Mouse (Mus musculus) liver, postnatal 0 days (tissue): ENCODE measurements around the gene B4galt1. TPM values are rescaled to one million over a fixed set of nuclear protein-coding genes. Genes with fewer than 3 reads are reported as not detected.

ENCODE experiments used
- ATAC-seq: fragments of 200-750 bp; cut with Nextera tagmentation; 2 replicates; pipeline ENCODE4 v1.8.0; 2017; ENCODE audit warnings: mild to moderate bottlenecking, moderate library complexity
- DNase-seq: peaks from one replicate; pipeline ENCODE4 v3.0.0-alpha.2; 2016
- H3K27ac ChIP-seq: fragments of 300-500 bp; sonication (generic); 2 replicates; pipeline ENCODE4 v1.5.1; 2014; ENCODE audit warnings: antibody characterized with exemption, moderate library complexity, mild to moderate bottlenecking, low read depth
- H3K27me3 ChIP-seq: fragments of 300-500 bp; sonication (generic); 2 replicates; pipeline ENCODE4 v1.6.1; 2014; ENCODE audit warnings: low read length, control low read depth, mixed read lengths; ENCODE audit not compliant: insufficient read depth
- H3K36me3 ChIP-seq: fragments of 300-500 bp; sonication (generic); replicated peaks from 2 replicates; pipeline ENCODE4 v1.6.1; 2014; ENCODE audit warnings: mild to moderate bottlenecking, control low read depth, low read length, moderate library complexity, mixed read lengths; ENCODE audit not compliant: insufficient read depth
- H3K4me1 ChIP-seq: fragments of 300-500 bp; sonication (generic); 2 replicates; pipeline ENCODE4 v1.6.1; 2014; ENCODE audit warnings: antibody characterized with exemption, mild to moderate bottlenecking, control low read depth; ENCODE audit not compliant: insufficient read depth
- H3K4me2 ChIP-seq: fragments of 300-500 bp; sonication (generic); 2 replicates; pipeline ENCODE4 v1.6.1; 2014; ENCODE audit warnings: low read depth, mild to moderate bottlenecking, low read length, moderate library complexity, mixed read lengths
- H3K4me3 ChIP-seq: fragments of 300-500 bp; sonication (generic); 2 replicates; pipeline ENCODE4 v1.5.1; 2014; ENCODE audit warnings: low read depth, low read length
- H3K9ac ChIP-seq: fragments of 300-500 bp; sonication (generic); replicated peaks from 2 replicates; pipeline ENCODE4 v1.6.1; 2014; ENCODE audit warnings: mild to moderate bottlenecking, moderate library complexity
- H3K9me3 ChIP-seq: fragments of 300-500 bp; sonication (generic); 2 replicates; pipeline ENCODE4 v1.6.1; 2016; ENCODE audit warnings: mild to moderate bottlenecking, control low read depth, low read length, mixed read lengths
- CTCF ChIP-seq: sonication (generic); IDR thresholded peaks from 2 replicates; pipeline ENCODE4 v1.5.1; 2016; ENCODE audit warnings: antibody characterized with exemption, low read depth
- EP300 ChIP-seq: IDR thresholded peaks from 2 replicates; pipeline ENCODE4 v1.6.1; 2016; ENCODE audit warnings: antibody characterized with exemption, low read depth, mild to moderate bottlenecking
- WGBS: fragments of 180-500 bp; shearing (Covaris S2); extraction: QIAGEN DNeasy Blood & Tissue Kit; methylation state at CpG from one replicate; pipeline ENCODE4 v1.1.7; 2014; ENCODE audit not compliant: insufficient replicate concordance; 5-methylcytosine and 5-hydroxymethylcytosine counted together
- polyA plus RNA-seq: library from polyadenylated mRNA; unstranded; fragments of >200 nt; fragmentation: Nextera tagmentation; extraction: Ambion mirVana; gene quantifications from 2 replicates; pipeline ENCODE4 v1.2.1, GENCODE M21; 2015

B4galt1 gene
- polyA plus RNA-seq: 26.4 and 30.2 TPM in 2 replicates

GRCm38 (mm10) chr4:40853565-40854386 is at the start of gene B4galt1:
Gene B4galt1, minus strand, starts transcription at chr4:40854005.
- Histone ChIP-seq H3K4me1 (peaks cover 27% of the 10 kb centered on the region), H3K36me3 (peaks cover 2% of the 10 kb centered on the region; the same call in 1 of the 2 replicates), H3K27ac (peak within 1 kb of the TSS; percentile 98), H3K9me3 (no peaks in the 10 kb centered on the region), H3K27me3 (no peaks in the 10 kb centered on the region), H3K4me2 (peak within 1 kb of the TSS; percentile 78), H3K9ac (peak within 1 kb of the TSS; percentile 97), H3K4me3 (peak within 1 kb of the TSS; percentile 88)
- WGBS: under 1% methylated on average over 77 of the region's 83 CpGs
- TF ChIP-seq EP300: peak; percentile 41; the same call in 1 of the 2 replicates
- TF ChIP-seq CTCF: no peak
- DNase-seq (peak; percentile 100), ATAC-seq (peak; percentile 80)

DNA sequence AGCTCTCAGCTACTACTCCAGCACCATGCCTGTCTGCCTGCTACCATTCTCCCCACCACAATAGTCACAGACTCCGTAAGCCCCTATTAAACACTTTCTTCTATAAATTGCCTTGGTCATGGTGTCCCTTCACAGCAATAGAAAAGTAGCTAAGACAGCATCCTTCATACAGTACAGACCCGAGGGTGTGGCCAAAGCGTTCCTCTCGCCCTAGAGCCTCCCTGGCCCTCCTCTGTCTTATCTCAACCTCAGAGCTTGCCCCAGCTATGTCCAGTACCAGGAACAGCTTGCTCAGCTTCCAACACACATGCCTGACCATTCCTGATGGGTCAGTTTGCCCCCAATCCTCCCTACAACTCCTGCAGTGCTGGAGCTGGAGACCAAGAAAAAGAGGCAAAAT is 46.8 kb upstream of the B4galt1 start:
- no peak for DNase-seq
- 76% methylated on average over 4 of the region's 4 CpGs for WGBS
- no peaks in the 10 kb centered on the region for H3K27me3 ChIP-seq
- TF ChIP-seq EP300: no peak
- no peak for TF ChIP-seq CTCF
- H3K4me1 ChIP-seq: no peaks in the 10 kb centered on the region
- ATAC-seq: peak; percentile 58
- 0 out of 2 replicates have a peak, but pooled peaks cover under 1% of the 10 kb centered on the region for H3K9me3 ChIP-seq
- no peak overlapping the region for H3K9ac ChIP-seq
- no peak overlapping the region for H3K4me3 ChIP-seq
- H3K27ac ChIP-seq: no peak overlapping the region
- H3K4me2 ChIP-seq: no peak overlapping the region
- no peaks in the 10 kb centered on the region for H3K36me3 ChIP-seq

DNA sequence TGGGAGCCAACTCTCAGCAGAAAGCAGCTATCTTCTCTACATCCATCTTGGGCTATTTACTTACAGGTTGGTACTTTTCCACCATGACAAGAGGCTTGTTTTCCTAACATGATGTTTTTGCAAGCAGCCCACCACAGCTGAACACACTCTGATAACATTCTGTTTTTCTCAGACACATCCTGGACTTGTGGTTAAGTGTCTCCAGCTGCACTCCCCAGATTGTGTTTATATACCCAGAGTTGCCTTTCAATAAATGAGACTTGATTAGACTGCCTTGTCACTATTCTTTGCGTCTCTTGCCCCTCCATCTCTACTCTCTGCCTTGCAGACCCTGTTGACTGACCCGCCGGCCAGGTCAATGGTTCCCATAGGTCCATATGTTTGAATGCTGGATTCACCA is 46.3 kb upstream of the B4galt1 start:
- Histone ChIP-seq H3K9me3 (0 out of 2 replicates have a peak, but pooled peaks cover 3% of the 10 kb centered on the region), H3K27ac (no peak overlapping the region), H3K27me3 (no peaks in the 10 kb centered on the region), H3K4me1 (no peaks in the 10 kb centered on the region), H3K4me2 (no peak overlapping the region), H3K36me3 (no peaks in the 10 kb centered on the region), H3K9ac (no peak overlapping the region), H3K4me3 (no peak overlapping the region)
- 85% methylated on average over 3 of the region's 3 CpGs for WGBS
- TF ChIP-seq CTCF (no peak), EP300 (peak; percentile 75)
- ATAC-seq (peak; percentile 63), DNase-seq (no peak)

DNA sequence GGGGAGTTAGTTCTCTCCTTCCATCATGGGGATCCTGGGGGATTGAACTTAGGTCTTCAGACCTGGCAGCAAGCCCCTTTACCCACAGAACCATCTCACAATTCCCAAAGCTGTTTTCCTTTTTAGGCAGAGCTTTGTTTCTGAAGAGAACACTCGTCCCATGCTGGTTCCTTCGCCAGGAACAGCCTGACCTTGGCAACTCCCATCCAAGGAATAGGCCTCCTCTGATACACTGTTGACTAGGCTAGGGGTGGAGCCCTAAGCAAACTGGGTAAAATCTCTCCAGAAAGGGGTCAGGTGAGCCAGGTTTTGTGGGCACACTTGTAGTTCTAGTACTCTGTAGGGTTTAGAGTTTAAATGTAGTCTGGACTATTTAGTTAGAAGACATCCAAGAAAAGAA is 45.5 kb upstream of the B4galt1 start:
- no peak overlapping the region for H3K27ac ChIP-seq
- no peaks in the 10 kb centered on the region for H3K4me1 ChIP-seq
- 0 out of 2 replicates have a peak, but pooled peaks cover 3% of the 10 kb centered on the region for H3K9me3 ChIP-seq
- H3K36me3 ChIP-seq: no peaks in the 10 kb centered on the region
- DNase-seq (no peak), ATAC-seq (no peak)
- no peaks in the 10 kb centered on the region for H3K27me3 ChIP-seq
- H3K9ac ChIP-seq: no peak overlapping the region
- H3K4me3 ChIP-seq: no peak overlapping the region
- TF ChIP-seq EP300: no peak
- TF ChIP-seq CTCF: no peak
- 72% methylated on average over 2 of the region's 2 CpGs for WGBS
- no peak overlapping the region for H3K4me2 ChIP-seq

DNA sequence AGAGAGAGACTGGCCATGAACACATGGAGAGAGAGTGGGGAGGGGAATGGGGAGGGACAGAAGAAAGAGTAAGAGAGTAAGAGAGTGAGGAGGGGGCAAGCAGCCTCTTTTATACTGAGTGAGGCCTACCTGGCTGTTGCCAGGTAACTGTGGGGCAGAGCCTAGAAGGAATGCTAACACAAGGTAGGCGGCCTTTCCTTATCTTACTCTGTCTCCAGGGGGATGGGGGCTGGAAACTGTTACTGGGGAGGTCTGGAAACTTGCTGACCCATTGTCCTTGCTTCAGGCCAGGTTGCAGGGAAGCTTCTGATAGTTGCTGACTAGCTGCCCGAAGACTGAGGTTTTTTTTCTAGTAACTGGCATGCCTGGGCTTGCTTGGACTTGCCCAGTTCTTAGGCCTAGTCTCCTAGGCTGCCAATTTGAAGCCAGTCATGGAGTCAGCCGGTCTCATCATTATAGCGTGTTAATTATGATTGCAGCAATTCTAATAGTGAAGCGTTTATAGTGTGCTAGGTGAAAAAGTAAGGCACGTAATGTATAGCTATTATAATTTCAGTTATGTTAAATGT is 44.8 kb upstream of the B4galt1 start:
- 0 out of 2 replicates have a peak, but pooled peaks cover 3% of the 10 kb centered on the region for H3K9me3 ChIP-seq
- ATAC-seq: no peak

DNA sequence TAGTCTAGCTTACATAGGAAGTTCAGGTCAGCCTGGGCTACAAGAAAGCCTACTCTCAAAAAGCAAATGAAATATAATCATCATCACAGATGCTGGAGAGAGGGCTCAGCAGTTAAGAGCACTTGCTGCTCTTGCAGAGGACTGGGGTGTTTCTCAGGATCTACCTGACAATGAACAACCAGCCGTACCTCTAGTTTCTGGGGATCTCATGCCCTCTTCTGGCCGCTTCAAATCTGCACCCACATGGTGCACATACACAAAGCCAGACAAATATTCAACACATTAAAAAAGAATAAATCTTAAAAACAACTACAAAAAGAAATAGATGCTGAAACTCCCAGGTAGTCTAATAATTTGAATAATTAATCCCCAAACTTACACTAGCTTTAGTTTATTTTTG is 41.8 kb upstream of the B4galt1 start:
- ATAC-seq (no peak), DNase-seq (no peak)
- H3K9ac ChIP-seq: no peak overlapping the region

More for the DNA sequence above, 44.8 kb upstream of the B4galt1 start:
- no peak overlapping the region for H3K4me3 ChIP-seq
- DNase-seq: no peak
- TF ChIP-seq CTCF (no peak), EP300 (no peak)
- H3K4me2 ChIP-seq: no peak overlapping the region
- WGBS: 80% methylated on average over 6 of the region's 6 CpGs
- H3K27me3 ChIP-seq: no peaks in the 10 kb centered on the region
- no peaks in the 10 kb centered on the region for H3K4me1 ChIP-seq
- H3K27ac ChIP-seq: no peak overlapping the region
- no peaks in the 10 kb centered on the region for H3K36me3 ChIP-seq
- H3K9ac ChIP-seq: no peak overlapping the region

More for the DNA sequence above, 41.8 kb upstream of the B4galt1 start:
- Histone ChIP-seq H3K4me1 (no peaks in the 10 kb centered on the region), H3K27me3 (no peaks in the 10 kb centered on the region), H3K4me3 (no peak overlapping the region), H3K9me3 (0 out of 2 replicates have a peak, but pooled peaks cover 3% of the 10 kb centered on the region), H3K36me3 (no peaks in the 10 kb centered on the region), H3K27ac (no peak overlapping the region), H3K4me2 (no peak overlapping the region)
- 92% methylated on average over 2 of the region's 2 CpGs for WGBS
- TF ChIP-seq EP300 (no peak), CTCF (no peak)
